Mouse (Mus musculus): ENCODE data around the gene Abo.
A peak's percentile ranks its signal among the peaks of the same experiment; 100 is the strongest.
"Not testable (repeated sequence)": the region's sequence is repeated elsewhere in the genome, so short reads cannot be mapped to it uniquely, and the experiment has no call there.

The Abo gene

GRCm38 (mm10) chr2:26864879-26865278 lies at the start of gene Abo:
TSS of gene Abo (minus strand) at chr2:26864979.
- no peak for DNase-seq

GRCm38 (mm10) chr2:26914148-26914941 lies 49.6 kb upstream of the Abo start:
- DNase-seq = no peak

- no peak for DNase-seq
Measured at GRCm38 (mm10) chr2:26913416-26914147, 48.8 kb upstream of the Abo start.

- no peak for DNase-seq
Measured at GRCm38 (mm10) chr2:26912253-26912770, 47.5 kb upstream of the Abo start.

GRCm38 (mm10) chr2:26910994-26911765 lies 46.4 kb upstream of the Abo start:
- DNase-seq = peak in 1 of 2 experiments; percentile 41

GRCm38 (mm10) chr2:26910124-26910993 lies 45.6 kb upstream of the Abo start, which contains the start of the genes Med22 and Rpl7a:
TSS of gene Med22 (minus strand) at chr2:26910677.
TSS of gene Rpl7a (plus strand) at chr2:26910764.
- peak; percentile 99 for DNase-seq

GRCm38 (mm10) chr2:26909387-26909784 lies 44.6 kb upstream of the Abo start:
- no peak for DNase-seq

GRCm38 (mm10) chr2:26908710-26909386 lies 44.1 kb upstream of the Abo start:
- no peak for DNase-seq

- peak in 1 of 2 experiments; percentile 59 for DNase-seq
Measured at GRCm38 (mm10) chr2:26907109-26907508, 42.3 kb upstream of the Abo start.

- no peak for DNase-seq
Measured at GRCm38 (mm10) chr2:26906431-26906830, 41.7 kb upstream of the Abo start.

GRCm38 (mm10) chr2:26905936-26906335 lies 41.2 kb upstream of the Abo start:
- no peak for DNase-seq

- DNase-seq = no peak
Measured at GRCm38 (mm10) chr2:26903311-26903710, 38.5 kb upstream of the Abo start.

- DNase-seq = peak; percentile 96 to 97
Measured at GRCm38 (mm10) chr2:26902467-26903220, 37.9 kb upstream of the Abo start, which contains the start of gene Surf6. TSS of gene Surf6 (minus strand) at chr2:26902879.

- no peak for DNase-seq
Measured at GRCm38 (mm10) chr2:26901834-26902400, 37.1 kb upstream of the Abo start.

- no peak for DNase-seq
Measured at GRCm38 (mm10) chr2:26900731-26901130, 36.0 kb upstream of the Abo start.

- no peak for DNase-seq
Measured at GRCm38 (mm10) chr2:26895898-26896297, 31.1 kb upstream of the Abo start.

GRCm38 (mm10) chr2:26886170-26886569 lies 21.4 kb upstream of the Abo start:
- not testable (repeated sequence) for DNase-seq

GRCm38 (mm10) chr2:26885541-26885940 lies 20.8 kb upstream of the Abo start:
- DNase-seq = not testable (repeated sequence)

GRCm38 (mm10) chr2:26878571-26878970 lies 13.8 kb upstream of the Abo start:
- no peak for DNase-seq

- DNase-seq = no peak
Measured at GRCm38 (mm10) chr2:26870666-26871065, 5.9 kb upstream of the Abo start.

Data from lung, adult 18-20 months (tissue).